Mouse (Mus musculus) 416B (cell line): ENCODE results near the gene Glra2.
A peak's percentile ranks its signal among the peaks of the same experiment; 100 is the strongest.
"Not testable (repeated sequence)": the region's sequence is repeated elsewhere in the genome, so short reads cannot be mapped to it uniquely, and the experiment has no call there.

ENCODE experiments used
- DNase-seq: peaks from one replicate; pipeline ENCODE4 v3.0.0; 2011; ENCODE audit warnings: low read depth

The Glra2 gene

DNA sequence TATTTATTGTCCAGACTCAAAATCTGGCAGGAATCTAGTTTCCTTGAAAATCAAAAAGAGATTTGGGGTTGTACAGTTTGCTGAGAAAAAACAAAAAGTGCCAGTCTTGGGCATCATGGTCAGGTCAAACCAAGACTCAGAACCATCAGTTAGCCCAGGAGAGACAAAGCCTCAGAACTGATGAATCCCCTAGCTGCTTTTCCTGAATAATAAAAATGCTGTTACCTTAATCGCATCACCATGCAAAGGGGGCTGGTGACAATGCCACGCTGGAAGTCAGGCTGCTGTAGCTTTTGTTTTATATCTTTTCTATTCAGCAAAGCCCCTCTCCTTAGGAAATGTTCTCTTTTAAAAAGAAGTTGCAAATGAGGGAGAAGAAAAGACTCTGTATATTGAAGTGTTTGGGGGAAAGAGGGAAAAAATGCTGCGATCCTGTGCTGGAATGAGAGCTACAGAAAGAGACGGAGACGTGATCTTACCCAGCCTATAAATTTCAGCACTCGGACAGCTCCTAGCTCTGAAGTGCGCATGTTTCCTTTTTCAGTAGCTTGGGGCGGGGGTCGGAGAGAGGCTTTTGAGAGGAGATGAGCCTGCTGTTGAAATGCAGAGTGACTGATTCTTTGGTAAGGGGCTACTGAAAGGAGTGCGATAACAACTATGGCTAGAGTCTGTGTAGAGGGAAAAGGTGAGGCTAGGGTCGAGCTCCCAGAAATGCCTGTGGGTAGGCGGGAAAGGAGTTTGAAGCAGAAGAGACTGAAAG is at the start of gene Glra2:
Gene Glra2 (minus strand): TSS at position 455 of the 760 bp plus-strand sequence.
- DNase-seq = peak; percentile 4

DNA sequence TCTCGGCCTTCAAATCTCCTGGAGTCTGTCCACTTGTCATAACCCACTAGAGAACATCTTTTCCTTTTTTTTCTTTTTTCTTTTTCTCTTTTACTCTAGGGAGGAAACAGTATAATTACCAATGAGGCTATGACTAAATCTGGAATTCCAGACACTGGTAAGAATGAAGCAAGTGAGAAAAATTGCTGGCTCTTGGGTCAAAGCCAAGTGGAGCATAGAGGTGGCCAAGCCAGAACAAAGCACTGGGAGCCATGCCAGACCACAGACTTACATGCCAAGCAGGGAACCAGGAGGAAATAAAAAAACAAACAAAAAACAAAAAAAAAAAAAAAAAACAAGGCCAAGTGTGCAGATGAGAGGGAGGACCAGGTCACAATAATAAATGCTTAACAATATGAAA is 35.6 kb upstream of the Glra2 start:
- DNase-seq = peak; percentile 0

DNA sequence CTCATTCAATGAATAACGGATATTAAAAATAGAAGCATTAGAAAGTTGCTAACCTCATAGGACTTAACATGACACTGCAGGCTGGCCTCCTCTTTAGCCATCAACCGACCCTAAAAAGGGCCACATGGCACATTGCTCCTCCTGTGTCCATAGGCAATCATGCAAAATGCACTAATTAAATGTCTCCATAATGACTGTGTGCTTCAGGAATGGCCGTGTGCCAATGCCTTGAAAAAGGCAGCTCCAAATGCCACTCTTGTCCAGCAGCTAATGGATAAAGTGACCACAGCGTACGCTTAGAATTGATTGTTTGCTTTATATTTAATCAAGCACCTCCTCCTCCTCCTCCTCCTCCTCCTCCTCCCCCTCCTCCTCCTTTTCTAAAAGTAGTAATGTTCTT is 17.4 kb upstream of the Glra2 start:
- DNase-seq = no peak

DNA sequence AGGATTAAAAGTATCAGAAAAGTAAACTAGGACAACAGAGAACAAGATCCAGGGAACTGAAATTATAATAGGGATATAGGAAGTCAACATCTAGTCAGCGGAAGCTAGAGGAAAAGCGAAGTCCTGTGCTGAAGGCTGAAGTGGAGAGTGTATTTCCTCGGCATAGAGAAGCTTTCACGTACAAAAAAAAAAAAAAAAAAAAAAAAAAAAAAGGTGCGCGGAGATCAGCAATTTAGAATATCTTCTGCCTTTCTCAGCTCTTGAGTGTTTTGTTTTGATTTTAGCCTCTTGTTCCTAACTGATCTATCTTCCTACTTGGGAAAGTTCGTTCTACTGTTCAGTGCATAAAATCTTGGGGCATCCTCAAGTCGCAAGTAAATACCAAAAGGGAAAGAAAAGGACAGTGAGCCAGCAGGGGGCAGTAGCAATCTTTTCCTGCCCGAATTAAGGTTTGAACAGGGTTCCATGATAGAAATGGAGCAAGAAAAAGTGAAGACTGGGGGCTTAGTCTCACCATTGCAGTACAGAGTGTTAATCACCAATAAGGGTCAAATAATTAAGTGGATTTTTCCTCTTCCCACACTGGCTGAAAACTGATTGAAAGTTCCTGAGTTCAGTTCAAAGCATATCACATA is 623 bp upstream of the Glra2 start:
- DNase-seq = no peak

DNA sequence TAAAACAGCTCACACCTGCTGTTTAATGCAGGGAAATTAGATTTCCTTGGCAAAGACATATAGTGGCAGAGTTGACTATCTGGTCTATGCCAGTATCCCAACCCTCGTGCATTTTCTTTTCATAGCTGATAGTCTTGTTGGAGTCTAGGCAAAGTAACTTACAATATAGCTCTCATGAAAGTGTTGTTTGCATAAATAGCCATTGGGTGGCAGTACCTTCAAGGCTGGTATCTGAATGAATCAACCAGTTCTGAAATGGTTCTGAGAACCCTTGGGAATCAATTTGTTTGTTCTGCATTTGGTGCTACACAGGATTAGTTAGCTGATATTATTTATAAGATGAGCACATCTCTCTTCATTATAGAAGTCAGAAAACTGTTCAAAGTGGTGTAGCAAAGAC is 133.6 kb downstream of the Glra2 start:
- DNase-seq = peak; percentile 20

DNA sequence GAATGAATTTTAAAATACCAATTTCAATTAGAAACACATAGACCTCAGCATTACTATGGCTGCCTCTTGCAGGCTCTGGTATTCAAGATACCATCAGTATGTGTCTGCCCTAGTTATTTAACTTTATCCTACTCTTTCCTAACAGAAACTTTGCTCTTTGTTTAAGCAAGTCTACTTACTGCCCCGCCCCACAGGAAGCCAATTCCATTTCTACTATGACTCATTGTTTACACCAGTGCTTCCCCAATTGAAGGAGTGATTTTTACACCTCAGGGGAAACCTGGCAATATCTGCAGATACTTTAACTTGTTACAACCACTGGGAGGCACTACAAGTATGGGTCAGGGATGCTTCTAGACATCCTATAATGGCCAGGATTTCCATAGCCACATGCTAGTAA is 136.0 kb downstream of the Glra2 start:
- DNase-seq = peak; percentile 63

DNA sequence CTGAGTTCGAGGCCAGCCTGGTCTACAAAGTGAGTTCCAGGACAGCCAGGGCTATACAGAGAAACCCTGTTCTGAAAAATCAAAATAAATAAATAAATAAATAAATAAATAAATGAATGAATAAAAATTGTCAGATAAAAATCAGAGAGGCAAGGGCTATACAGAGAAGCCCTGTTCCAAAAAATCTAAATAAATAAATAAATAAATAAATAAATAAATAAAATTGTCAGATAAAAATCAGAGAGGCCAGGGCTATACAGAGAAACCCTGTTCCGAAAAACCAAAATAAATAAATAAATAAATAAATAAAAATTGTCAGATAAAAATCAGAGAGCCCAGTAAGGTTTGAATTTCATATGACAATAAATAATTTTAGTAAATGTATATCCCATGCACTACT is 144.2 kb downstream of the Glra2 start:
- DNase-seq = not testable (repeated sequence)

DNA sequence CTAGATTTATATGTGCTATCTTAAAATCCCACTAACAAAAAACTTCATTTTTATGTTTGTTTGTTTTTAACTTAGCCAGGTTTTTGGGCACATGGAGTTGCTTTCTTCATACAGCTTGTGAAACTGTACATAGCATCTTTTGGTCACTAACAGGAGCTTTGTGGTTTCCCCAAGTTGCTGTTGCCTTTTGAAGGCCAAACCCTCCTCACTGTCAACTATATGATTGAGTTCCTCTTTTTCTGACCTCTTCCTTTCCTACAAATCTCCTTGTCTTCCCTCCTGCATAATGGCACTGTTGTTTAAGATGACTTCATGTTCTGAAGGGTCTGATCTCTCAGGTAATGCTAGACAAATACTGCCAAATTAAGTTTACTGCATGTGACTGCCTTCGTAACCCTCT is 170.6 kb downstream of the Glra2 start:
- DNase-seq = peak; percentile 77

DNA sequence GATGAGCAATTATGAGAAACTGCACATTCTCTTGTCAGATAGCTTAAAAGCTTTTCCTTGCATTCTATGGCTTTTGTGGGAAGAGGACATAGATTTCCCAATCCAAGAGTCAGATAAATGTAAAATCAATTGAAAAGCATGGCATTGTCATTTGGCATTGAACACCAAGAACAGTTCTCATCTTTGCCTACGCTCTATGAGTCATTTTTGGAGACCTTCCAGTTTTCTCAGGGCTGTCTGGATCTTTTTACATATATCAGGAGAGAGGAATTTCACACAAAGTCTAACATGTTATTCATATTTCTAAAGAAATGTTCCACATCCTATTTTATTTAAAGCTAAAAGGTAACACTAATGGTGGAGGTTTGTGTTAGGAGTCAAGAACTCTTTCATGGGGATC is 223.0 kb downstream of the Glra2 start:
- no peak for DNase-seq
